Mouse (Mus musculus) heart, postnatal 0 days (tissue): ENCODE measurements around the gene 4930433I11Rik. TPM values are rescaled to one million over a fixed set of nuclear protein-coding genes. Genes with fewer than 3 reads are reported as not detected.
"Not testable (repeated sequence)": the region's sequence is repeated elsewhere in the genome, so short reads cannot be mapped to it uniquely, and the experiment has no call there.

ENCODE experiments used
- ATAC-seq: fragments of 200-750 bp; cut with Nextera tagmentation; 2 replicates; pipeline ENCODE4 v1.8.0; 2017; ENCODE audit warnings: low read depth, moderate number of reproducible peaks, moderate library complexity; ENCODE audit not compliant: insufficient read depth
- DNase-seq: peaks from one replicate; pipeline ENCODE4 v3.0.0-alpha.2; 2016; ENCODE audit warnings: low spot score
- H3K27ac ChIP-seq: fragments of 300-500 bp; sonication (generic); 2 replicates; pipeline ENCODE4 v1.5.1; 2014; ENCODE audit warnings: low read depth, mild to moderate bottlenecking
- H3K27me3 ChIP-seq: fragments of 300-500 bp; sonication (generic); 2 replicates; pipeline ENCODE4 v1.6.1; 2014; ENCODE audit warnings: low read length, mixed read lengths; ENCODE audit not compliant: control insufficient read depth, insufficient read depth
- H3K36me3 ChIP-seq: fragments of 300-500 bp; sonication (generic); replicated peaks from 2 replicates; pipeline ENCODE4 v1.6.1; 2014; ENCODE audit warnings: low read length, mixed read lengths; ENCODE audit not compliant: control insufficient read depth, insufficient read depth
- H3K4me1 ChIP-seq: fragments of 300-500 bp; sonication (generic); 2 replicates; pipeline ENCODE4 v1.6.1; 2014; ENCODE audit warnings: antibody characterized with exemption; ENCODE audit not compliant: control insufficient read depth, insufficient read depth
- H3K4me2 ChIP-seq: fragments of 300-500 bp; sonication (generic); 2 replicates; pipeline ENCODE4 v1.6.1; 2014; ENCODE audit warnings: low read depth, mild to moderate bottlenecking, low read length, moderate library complexity
- H3K4me3 ChIP-seq: fragments of 300-500 bp; sonication (generic); 2 replicates; pipeline ENCODE4 v1.5.1; 2014; ENCODE audit warnings: low read depth, low read length
- H3K9ac ChIP-seq: fragments of 300-500 bp; sonication (generic); replicated peaks from 2 replicates; pipeline ENCODE4 v1.6.1; 2014; ENCODE audit warnings: low read depth, low read length, mixed read lengths
- H3K9me3 ChIP-seq: fragments of 300-500 bp; sonication (generic); replicated peaks from 2 replicates; pipeline ENCODE4 v1.6.1; 2016; ENCODE audit warnings: low read length; ENCODE audit not compliant: control insufficient read depth
- CTCF ChIP-seq: IDR thresholded peaks from 2 replicates; pipeline ENCODE4 v1.5.1; 2016; ENCODE audit warnings: antibody characterized with exemption, control low read depth, low read depth
- EP300 ChIP-seq: IDR thresholded peaks from 2 replicates; pipeline ENCODE4 v1.6.1; 2016; ENCODE audit warnings: antibody characterized with exemption, low read depth
- WGBS: fragments of 180-500 bp; shearing (Covaris S2); extraction: QIAGEN DNeasy Blood & Tissue Kit; methylation state at CpG from one replicate; pipeline ENCODE4 v1.1.7; 2014; 5-methylcytosine and 5-hydroxymethylcytosine counted together
- polyA plus RNA-seq: library from polyadenylated mRNA; unstranded; fragments of >200 nt; fragmentation: Nextera tagmentation; extraction: Ambion mirVana; gene quantifications from 2 replicates; pipeline ENCODE4 v1.2.1, GENCODE M21; 2015
- total RNA-seq: library from RNA; depleted of rRNA; stranded (reverse); fragments of >200 nt; gene quantifications from 2 replicates; pipeline ENCODE4 v1.2.3, GENCODE M21; 2014; ENCODE audit warnings: low replicate concordance; rRNA removed

Gene 4930433I11Rik
- total RNA-seq (not detected in 2 replicates), polyA plus RNA-seq (not detected in 2 replicates)

GRCm38 (mm10) chr7:40987243-40987642 lies at the start of gene 4930433I11Rik:
Gene 4930433I11Rik, plus strand, starts transcription at chr7:40987543.
- WGBS = 61% methylated on average over 1 of the region's 1 CpGs
- peaks cover under 1% of the 10 kb centered on the region; the same call in 1 of the 2 replicates for H3K9me3 ChIP-seq
- no peak for ATAC-seq
- no peaks in the 10 kb centered on the region for H3K36me3 ChIP-seq
- no peaks in the 10 kb centered on the region for H3K27me3 ChIP-seq
- H3K9ac ChIP-seq = no peak within 1 kb of the TSS
- no peak within 1 kb of the TSS for H3K4me2 ChIP-seq
- no peaks in the 10 kb centered on the region for H3K4me1 ChIP-seq
- no peak within 1 kb of the TSS for H3K27ac ChIP-seq
- no peak for TF ChIP-seq EP300
- no peak for TF ChIP-seq CTCF
- no peak within 1 kb of the TSS for H3K4me3 ChIP-seq
- no peak for DNase-seq

- no peaks in the 10 kb centered on the region for H3K36me3 ChIP-seq
- WGBS = 78% methylated on average over 1 of the region's 1 CpGs
- no peak overlapping the region for H3K4me2 ChIP-seq
- H3K4me3 ChIP-seq = no peak overlapping the region
- no peaks in the 10 kb centered on the region for H3K27me3 ChIP-seq
- H3K27ac ChIP-seq = no peak overlapping the region
- DNase-seq (no peak), ATAC-seq (no peak)
- H3K9ac ChIP-seq = no peak overlapping the region
- H3K9me3 ChIP-seq = no peaks in the 10 kb centered on the region
- no peaks in the 10 kb centered on the region for H3K4me1 ChIP-seq
- no peak for TF ChIP-seq CTCF
Measured at GRCm38 (mm10) chr7:40939371-40939770, 48.0 kb upstream of the 4930433I11Rik start.

GRCm38 (mm10) chr7:40942233-40942935 lies 45.0 kb upstream of the 4930433I11Rik start:
- no peaks in the 10 kb centered on the region for H3K9me3 ChIP-seq
- H3K4me3 ChIP-seq = no peak overlapping the region
- H3K27ac ChIP-seq = no peak overlapping the region
- TF ChIP-seq EP300 (no peak), CTCF (peak; percentile 35)
- H3K4me1 ChIP-seq = no peaks in the 10 kb centered on the region
- no peaks in the 10 kb centered on the region for H3K27me3 ChIP-seq
- DNase-seq (no peak), ATAC-seq (no peak)
- no peaks in the 10 kb centered on the region for H3K36me3 ChIP-seq
- no peak overlapping the region for H3K4me2 ChIP-seq
- H3K9ac ChIP-seq = no peak overlapping the region
- 47% methylated on average over 3 of the region's 3 CpGs for WGBS

- H3K4me3 ChIP-seq, ATAC-seq, H3K9me3 ChIP-seq, H3K27ac ChIP-seq, H3K27me3 ChIP-seq, H3K4me2 ChIP-seq, H3K4me1 ChIP-seq, H3K9ac ChIP-seq, H3K36me3 ChIP-seq, DNase-seq: not testable (repeated sequence)
- WGBS = 78% methylated on average over 1 of the region's 1 CpGs
Measured at GRCm38 (mm10) chr7:41032419-41032818, 45.1 kb downstream of the 4930433I11Rik start, which contains the start of gene Gm4884. Gene Gm4884, plus strand, starts transcription at chr7:41032719.

- H3K4me3 ChIP-seq, H3K4me2 ChIP-seq, H3K27ac ChIP-seq, H3K27me3 ChIP-seq, DNase-seq, H3K36me3 ChIP-seq, H3K4me1 ChIP-seq, H3K9me3 ChIP-seq, H3K9ac ChIP-seq, ATAC-seq: not testable (repeated sequence)
- WGBS = 41% methylated on average over 3 of the region's 3 CpGs
Measured at GRCm38 (mm10) chr7:41044058-41044457, 56.7 kb downstream of the 4930433I11Rik start.

Other genes starting within 250 kb of the 4930433I11Rik start
- not detected in 2 replicates for gene Vstm2b, start 89.2 kb upstream of the 4930433I11Rik start, total RNA-seq
- gene Vstm2b, start 89.2 kb upstream of the 4930433I11Rik start, polyA plus RNA-seq = 0.22 TPM in 1 of 2 replicates, not detected in the other
- not detected in 2 replicates for gene Gm4884, start 45.2 kb downstream of the 4930433I11Rik start, total RNA-seq
- gene Gm4884, start 45.2 kb downstream of the 4930433I11Rik start, polyA plus RNA-seq = not detected in 2 replicates
- not detected in 2 replicates for gene Gm5592, start 166.3 kb downstream of the 4930433I11Rik start, total RNA-seq
- gene Gm5592, start 166.3 kb downstream of the 4930433I11Rik start, polyA plus RNA-seq = not detected in 2 replicates